Mouse (Mus musculus) midbrain, embryonic 11.5 days (tissue): Measurements from ENCODE around the gene Tmem254c. TPM values are rescaled to one million over a fixed set of nuclear protein-coding genes. Genes with fewer than 3 reads are reported as not detected.
A peak's percentile ranks its signal among the peaks of the same experiment; 100 is the strongest.
"Not testable (repeated sequence)": the region's sequence is repeated elsewhere in the genome, so short reads cannot be mapped to it uniquely, and the experiment has no call there.

ENCODE experiments used
- ATAC-seq: fragments of 200-750 bp; cut with Nextera tagmentation; 2 replicates; pipeline ENCODE4 v1.8.0; 2017; ENCODE audit warnings: moderate TSS enrichment, moderate library complexity; ENCODE audit not compliant: low FRiP score
- DNase-seq: peaks from one replicate; pipeline ENCODE4 v3.0.0; 2015; ENCODE audit warnings: low spot score; ENCODE audit errors: missing footprints
- H3K27ac ChIP-seq: fragments of 300-500 bp; sonication (generic); 2 replicates; pipeline ENCODE4 v1.5.1; 2014; ENCODE audit warnings: low read depth, low read length
- H3K27me3 ChIP-seq: fragments of 300-500 bp; sonication (generic); 2 replicates; pipeline ENCODE4 v1.6.1; 2014; ENCODE audit warnings: mild to moderate bottlenecking, low read length, moderate library complexity, mixed read lengths; ENCODE audit not compliant: control insufficient read depth, insufficient read depth
- H3K36me3 ChIP-seq: fragments of 300-500 bp; sonication (generic); 2 replicates; pipeline ENCODE4 v1.6.1; 2014; ENCODE audit warnings: mild to moderate bottlenecking, low read length, moderate library complexity, mixed read lengths; ENCODE audit not compliant: control insufficient read depth, insufficient read depth
- H3K4me1 ChIP-seq: fragments of 300-500 bp; sonication (generic); 2 replicates; pipeline ENCODE4 v1.6.1; 2014; ENCODE audit warnings: low read length; ENCODE audit not compliant: control insufficient read depth, insufficient read depth
- H3K4me2 ChIP-seq: fragments of 300-500 bp; sonication (generic); 2 replicates; pipeline ENCODE4 v1.6.1; 2014; ENCODE audit warnings: mild to moderate bottlenecking, moderate library complexity
- H3K4me3 ChIP-seq: fragments of 300-500 bp; sonication (generic); 2 replicates; pipeline ENCODE4 v1.5.1; 2014; ENCODE audit warnings: low read depth, low read length
- H3K9ac ChIP-seq: fragments of 300-500 bp; sonication (generic); 2 replicates; pipeline ENCODE4 v1.6.1; 2014; ENCODE audit warnings: low read length
- H3K9me3 ChIP-seq: fragments of 300-500 bp; sonication (generic); 2 replicates; pipeline ENCODE4 v1.6.1; 2016; ENCODE audit warnings: low read length; ENCODE audit not compliant: control insufficient read depth
- WGBS: fragments of 180-500 bp; shearing (Covaris S2); extraction: QIAGEN DNeasy Blood & Tissue Kit; methylation state at CpG from one replicate; pipeline ENCODE4 v1.1.7; 2014; 5-methylcytosine and 5-hydroxymethylcytosine counted together
- polyA plus RNA-seq: library from polyadenylated mRNA; unstranded; fragments of >200 nt; fragmentation: Nextera tagmentation; extraction: Ambion mirVana; gene quantifications from 2 replicates; pipeline ENCODE4 v1.2.1, GENCODE M21; 2014

Gene Tmem254c
- 15.7 and 24.3 TPM in 2 replicates for polyA plus RNA-seq

DNA sequence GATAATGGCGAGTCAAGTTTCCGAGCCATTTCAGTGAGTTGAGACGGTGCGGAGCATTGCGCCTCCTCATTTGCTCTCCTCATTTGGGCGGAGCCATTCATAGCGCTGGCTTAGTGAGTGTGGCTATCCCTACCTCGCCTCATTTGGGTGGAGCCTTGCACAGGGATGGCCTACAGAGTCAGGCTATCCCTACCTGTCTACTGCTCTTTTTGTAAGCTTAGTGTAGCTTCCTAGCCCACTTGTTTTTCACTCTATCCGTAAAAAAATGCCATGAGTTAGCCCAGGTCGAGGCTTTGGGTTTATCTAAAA is at the start of gene Tmem254c:
Gene Tmem254c (minus strand): TSS at position 31 of the 309 bp plus-strand sequence.
- H3K4me2 ChIP-seq, H3K27me3 ChIP-seq, H3K4me1 ChIP-seq, DNase-seq, H3K27ac ChIP-seq, H3K9me3 ChIP-seq, H3K4me3 ChIP-seq, H3K9ac ChIP-seq, H3K36me3 ChIP-seq: not testable (repeated sequence)
- peak; percentile 62 for ATAC-seq
- WGBS: no CpG with 5 or more reads among the region's 10 CpGs

DNA sequence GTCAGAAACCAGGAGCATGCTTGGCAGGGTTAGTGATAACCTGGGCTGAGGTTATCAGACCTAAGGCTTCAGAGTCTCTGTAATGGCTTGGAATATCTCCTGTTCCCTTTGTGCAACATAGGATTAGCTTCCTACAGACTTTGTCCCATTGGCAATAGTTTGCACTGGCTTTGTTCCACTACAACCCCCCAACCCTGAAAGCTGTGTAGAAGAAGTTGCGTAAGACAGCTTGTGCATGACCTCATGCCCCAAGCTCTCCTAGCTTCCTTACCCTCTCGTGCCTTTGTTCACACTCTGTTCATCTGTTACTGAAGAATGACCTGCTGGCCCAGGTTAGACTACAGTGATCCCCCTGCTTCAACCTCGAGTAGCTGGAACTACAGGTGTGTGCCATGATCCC is 30.5 kb upstream of the Tmem254c start:
- not testable (repeated sequence) for H3K4me3 ChIP-seq, ATAC-seq, H3K9ac ChIP-seq

DNA sequence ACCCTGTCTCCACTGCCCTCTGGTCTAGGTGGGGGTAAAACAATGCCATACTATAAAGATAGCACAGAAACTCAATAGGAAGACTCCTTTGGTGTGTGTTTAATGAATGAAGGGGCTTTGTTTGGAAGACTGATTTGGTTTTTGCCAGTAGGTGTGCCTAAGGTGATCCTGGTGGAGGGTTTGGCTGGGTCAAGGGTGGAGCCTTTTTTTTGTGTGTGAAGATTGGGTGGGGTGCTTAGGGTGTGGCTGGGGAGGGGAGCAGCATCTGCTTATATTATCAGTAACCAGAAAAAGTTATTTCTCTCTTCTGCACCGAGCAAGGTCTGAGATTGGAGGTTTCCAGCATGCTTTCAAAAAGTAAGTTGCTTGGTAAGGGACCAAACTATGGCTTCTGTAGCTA is 14.8 kb upstream of the Tmem254c start, which contains the start of gene Cphx3:
Gene Cphx3 (plus strand): TSS at position 301 of the 400 bp plus-strand sequence.
- not testable (repeated sequence) for H3K9ac ChIP-seq, H3K4me1 ChIP-seq, H3K4me2 ChIP-seq, H3K4me3 ChIP-seq, H3K27ac ChIP-seq, DNase-seq, H3K36me3 ChIP-seq, H3K27me3 ChIP-seq, ATAC-seq, H3K9me3 ChIP-seq
- WGBS: no CpG with 5 or more reads among the region's 1 CpGs

More for the DNA sequence above, 30.5 kb upstream of the Tmem254c start:
- H3K9me3 ChIP-seq, H3K27ac ChIP-seq, H3K36me3 ChIP-seq, H3K4me2 ChIP-seq, H3K4me1 ChIP-seq, DNase-seq, H3K27me3 ChIP-seq: not testable (repeated sequence)
- no CpG with 5 or more reads among the region's 3 CpGs for WGBS

DNA sequence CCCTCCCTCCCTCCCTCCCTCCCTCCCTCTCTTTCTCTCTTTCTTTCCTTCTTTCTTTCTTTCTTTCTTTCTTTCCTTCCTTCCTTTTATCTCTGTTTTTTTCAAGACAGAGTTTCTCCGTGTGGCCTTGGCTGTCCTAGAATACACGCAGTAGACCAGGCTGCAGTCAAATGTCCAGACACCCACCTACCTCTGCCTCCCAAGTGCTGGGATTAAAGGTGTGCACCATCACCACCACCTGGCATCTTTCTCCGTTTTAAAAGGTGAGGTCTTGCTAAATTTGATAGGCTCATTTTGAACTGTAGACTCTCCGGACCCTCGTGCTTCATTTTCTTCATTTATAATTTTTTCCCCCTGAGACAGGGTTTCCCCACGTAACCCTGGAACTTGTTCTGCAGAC is 14.1 kb upstream of the Tmem254c start, which contains the start of gene Cphx2:
Gene Cphx2 (plus strand): TSS at position 301 of the 400 bp plus-strand sequence.
- H3K4me2 ChIP-seq, H3K4me1 ChIP-seq, H3K9ac ChIP-seq, ATAC-seq, DNase-seq, H3K9me3 ChIP-seq, H3K27me3 ChIP-seq, H3K36me3 ChIP-seq, H3K4me3 ChIP-seq, H3K27ac ChIP-seq: not testable (repeated sequence)
- WGBS: no CpG with 5 or more reads among the region's 6 CpGs

DNA sequence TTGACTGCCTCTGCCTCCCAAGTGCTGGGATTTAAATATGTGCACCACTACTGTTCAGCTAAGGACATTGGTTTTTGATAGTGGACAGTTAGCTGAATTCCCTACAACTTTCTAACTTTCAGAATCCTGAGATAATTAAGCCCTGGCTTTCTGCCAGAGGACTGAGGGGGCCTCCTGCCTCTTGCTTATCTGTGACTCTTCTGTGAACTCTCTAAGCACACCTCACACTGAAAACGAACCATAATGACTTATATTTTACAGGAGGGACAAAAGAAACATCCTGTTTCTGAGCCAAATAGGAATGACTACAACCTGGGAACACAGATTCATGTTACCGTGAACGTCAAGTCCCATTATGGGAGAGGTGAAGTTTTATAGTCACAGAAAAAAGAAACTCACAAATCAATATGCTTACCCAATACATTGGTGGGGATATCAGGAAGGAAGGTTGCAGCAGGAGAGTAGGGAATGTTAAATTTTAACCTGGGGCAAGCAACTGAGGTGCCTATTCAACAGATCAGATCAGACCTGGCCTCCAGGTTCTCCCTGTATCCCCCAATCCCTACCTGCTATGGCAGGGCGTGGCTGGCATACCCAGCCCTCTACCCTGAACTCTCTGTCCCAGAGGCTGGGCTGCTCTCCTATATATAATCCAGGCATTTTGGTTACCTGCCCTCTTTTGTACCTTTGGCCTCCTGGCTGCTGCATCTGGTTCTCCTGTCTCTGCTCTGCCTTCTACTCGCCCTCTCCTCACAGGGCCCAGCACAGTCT is 9.7 kb upstream of the Tmem254c start:
- H3K4me1 ChIP-seq, H3K27ac ChIP-seq, H3K9me3 ChIP-seq, H3K4me3 ChIP-seq, ATAC-seq, H3K36me3 ChIP-seq, H3K9ac ChIP-seq, DNase-seq, H3K27me3 ChIP-seq, H3K4me2 ChIP-seq: not testable (repeated sequence)
- no CpG with 5 or more reads among the region's 5 CpGs for WGBS

DNA sequence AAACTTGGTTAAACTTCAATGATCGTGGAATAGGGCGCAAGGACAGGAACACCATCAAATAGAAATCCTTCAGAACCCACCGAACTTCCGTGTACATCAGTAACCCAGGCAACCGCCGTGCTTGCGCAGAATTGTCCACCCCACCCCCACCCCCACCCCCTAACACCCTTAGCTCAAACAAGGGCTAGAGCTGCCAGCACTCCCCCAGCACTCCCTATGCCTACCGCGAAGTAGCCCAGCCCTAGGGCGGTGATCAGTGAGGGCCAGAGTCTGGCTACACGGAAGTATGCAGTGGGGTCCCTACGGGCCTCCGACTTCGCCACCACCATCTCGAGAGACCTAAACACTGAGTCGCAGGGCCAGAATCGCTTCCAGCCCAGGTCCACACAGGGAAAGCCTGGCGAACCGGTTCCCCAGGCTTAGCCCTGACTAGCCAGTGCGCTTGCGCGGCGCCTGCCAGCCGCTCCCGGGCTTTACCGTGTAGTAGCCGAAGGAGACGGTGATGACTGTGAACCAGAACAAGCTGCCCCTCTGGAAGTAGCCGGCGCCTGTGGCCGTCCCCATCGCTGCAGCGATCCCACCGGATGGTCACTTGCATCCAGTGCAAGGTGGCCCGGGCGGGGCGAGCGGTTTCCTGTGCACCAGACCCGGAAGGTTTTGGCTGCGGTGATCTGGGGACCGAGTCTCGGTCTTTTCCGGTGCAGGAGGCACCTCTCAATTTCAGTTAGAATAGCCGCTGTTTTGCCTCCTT is 406 bp downstream of the Tmem254c start:
- H3K36me3 ChIP-seq, H3K9ac ChIP-seq, H3K9me3 ChIP-seq, DNase-seq, H3K27ac ChIP-seq, H3K4me2 ChIP-seq, H3K27me3 ChIP-seq, H3K4me1 ChIP-seq, H3K4me3 ChIP-seq: not testable (repeated sequence)
- ATAC-seq: peak; percentile 75
- WGBS: no CpG with 5 or more reads among the region's 44 CpGs

DNA sequence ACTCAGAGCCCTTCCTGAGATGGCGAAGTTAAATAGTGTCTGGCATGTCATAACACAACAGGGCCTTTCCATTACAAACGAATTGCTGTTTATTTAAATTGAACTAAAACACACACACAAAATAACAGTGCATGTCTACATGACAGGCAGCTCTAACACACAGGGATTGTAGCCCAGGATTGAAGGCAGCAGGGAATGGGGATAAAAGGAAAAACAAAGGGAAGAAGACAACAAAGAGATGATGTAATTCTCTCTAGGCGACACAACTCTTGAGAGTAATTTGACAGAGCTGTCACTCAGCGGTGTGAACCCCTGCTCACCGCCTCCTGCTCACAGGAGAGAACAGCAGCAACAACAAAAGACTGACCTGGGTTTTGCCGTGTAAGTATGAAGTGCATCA is 7.8 kb downstream of the Tmem254c start:
- H3K27ac ChIP-seq, H3K4me3 ChIP-seq, H3K4me2 ChIP-seq, H3K9ac ChIP-seq, DNase-seq, ATAC-seq, H3K9me3 ChIP-seq, H3K27me3 ChIP-seq, H3K4me1 ChIP-seq, H3K36me3 ChIP-seq: not testable (repeated sequence)
- no CpG with 5 or more reads among the region's 6 CpGs for WGBS

DNA sequence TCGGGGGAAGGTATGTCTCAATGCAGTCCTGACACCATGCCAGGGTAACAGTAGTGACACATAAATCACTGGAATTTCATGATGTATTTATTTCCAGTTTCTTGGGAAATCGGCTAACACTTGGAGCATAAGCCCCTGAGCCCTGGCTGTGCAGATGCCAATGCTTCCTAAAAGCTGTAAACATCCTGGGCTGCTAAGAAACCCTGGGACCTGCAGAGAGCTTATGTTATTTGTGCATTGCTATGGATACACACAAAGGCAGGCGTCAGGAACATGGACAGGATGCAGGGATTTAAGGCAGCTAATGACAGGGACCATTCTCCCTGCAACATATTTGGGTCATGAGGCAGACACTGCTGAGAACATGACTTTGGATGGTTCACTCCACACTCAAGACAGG is 9.0 kb downstream of the Tmem254c start:
- ATAC-seq: not testable (repeated sequence)

DNA sequence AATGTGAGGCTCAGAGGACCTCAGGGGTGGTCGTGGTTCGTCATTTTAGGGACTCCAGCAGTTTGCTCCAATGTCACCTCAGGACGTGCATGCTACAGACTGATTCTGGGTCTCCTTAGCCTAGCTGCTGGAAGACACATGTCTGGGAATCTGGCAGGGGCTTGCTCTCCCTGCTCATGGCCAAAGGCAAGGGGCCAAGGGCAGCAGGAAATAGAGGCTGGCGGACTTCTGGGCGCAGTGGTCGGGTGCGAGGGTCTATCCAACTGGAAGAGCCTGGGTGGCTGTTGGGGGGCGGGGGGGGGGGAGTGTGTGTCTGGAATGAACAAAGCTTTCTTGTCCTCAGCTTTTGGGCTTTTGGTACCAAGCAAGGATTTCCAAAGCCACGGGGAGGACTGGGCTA is 18.4 kb downstream of the Tmem254c start:
- WGBS: no CpG with 5 or more reads among the region's 9 CpGs
- not testable (repeated sequence) for ATAC-seq, H3K4me2 ChIP-seq, H3K36me3 ChIP-seq, H3K9ac ChIP-seq, DNase-seq, H3K9me3 ChIP-seq, H3K4me3 ChIP-seq, H3K4me1 ChIP-seq, H3K27ac ChIP-seq, H3K27me3 ChIP-seq

More for the DNA sequence above, 9.0 kb downstream of the Tmem254c start:
- not testable (repeated sequence) for DNase-seq, H3K9ac ChIP-seq, H3K27me3 ChIP-seq, H3K9me3 ChIP-seq, H3K4me1 ChIP-seq, H3K36me3 ChIP-seq, H3K4me2 ChIP-seq, H3K27ac ChIP-seq, H3K4me3 ChIP-seq
- WGBS: no CpG with 5 or more reads among the region's 3 CpGs
